Mouse (Mus musculus) midbrain, embryonic 13.5 days (tissue): ENCODE measurements around the gene Nmrk2. TPM values are rescaled to one million over a fixed set of nuclear protein-coding genes. Genes with fewer than 3 reads are reported as not detected.

Source experiments
- polyA plus RNA-seq: library from polyadenylated mRNA; unstranded; fragments of >200 nt; fragmentation: Nextera tagmentation; extraction: Ambion mirVana; gene quantifications from 2 replicates; pipeline ENCODE4 v1.2.1, GENCODE M21; 2015

Nmrk2 gene
- polyA plus RNA-seq, 1 experiment from 2014 or later, result 0.16 TPM

Other genes with a start within 250 kb of the Nmrk2 start
- gene Gng7, start 187.1 kb downstream of the Nmrk2 start, polyA plus RNA-seq, result 10.4 and 10.9 TPM in 2 replicates
- 30.9 and 34.3 TPM in 2 replicates for gene Diras1, start 176.4 kb downstream of the Nmrk2 start, polyA plus RNA-seq
- gene Slc39a3, start 164.6 kb downstream of the Nmrk2 start, polyA plus RNA-seq, result 43.5 and 45.7 TPM in 2 replicates
- 316 and 322 TPM in 2 replicates for gene Sgta, start 141.9 kb downstream of the Nmrk2 start, polyA plus RNA-seq
- 44.9 and 48.5 TPM in 2 replicates for gene Thop1, start 132.0 kb downstream of the Nmrk2 start, polyA plus RNA-seq
- gene Creb3l3, start 103.2 kb downstream of the Nmrk2 start, polyA plus RNA-seq, result 0.12 and 0.20 TPM in 2 replicates
- gene Map2k2, start 96.1 kb downstream of the Nmrk2 start, polyA plus RNA-seq, result 220 and 243 TPM in 2 replicates
- 13.2 and 15.2 TPM in 2 replicates for gene Zbtb7a, start 66.8 kb downstream of the Nmrk2 start, polyA plus RNA-seq
- gene Pias4, start 34.1 kb downstream of the Nmrk2 start, polyA plus RNA-seq, result 60.0 and 60.9 TPM in 2 replicates
- 565 and 579 TPM in 2 replicates for gene Eef2, start 25.4 kb downstream of the Nmrk2 start, polyA plus RNA-seq
- gene Dapk3, start 19.0 kb downstream of the Nmrk2 start, polyA plus RNA-seq, result 48.4 and 67.3 TPM in 2 replicates
- 0.12 and 0.15 TPM in 2 replicates for gene 4930442H23Rik, start 18.2 kb downstream of the Nmrk2 start, polyA plus RNA-seq
- gene Atcay, start 28.8 kb upstream of the Nmrk2 start, polyA plus RNA-seq, result 66.0 and 77.3 TPM in 2 replicates
- gene Zfr2, start 31.1 kb upstream of the Nmrk2 start, polyA plus RNA-seq, result 16.5 and 19.7 TPM in 2 replicates
- 7.2 and 8.8 TPM in 2 replicates for gene Matk, start 50.9 kb upstream of the Nmrk2 start, polyA plus RNA-seq
- 138 and 148 TPM in 2 replicates for gene Mrpl54, start 64.9 kb upstream of the Nmrk2 start, polyA plus RNA-seq
- 27.9 and 30.8 TPM in 2 replicates for gene Apba3, start 64.9 kb upstream of the Nmrk2 start, polyA plus RNA-seq
- 4.9 and 5.5 TPM in 2 replicates for gene Tjp3, start 89.5 kb upstream of the Nmrk2 start, polyA plus RNA-seq
- 92.8 and 99.6 TPM in 2 replicates for gene Pip5k1c, start 90.9 kb upstream of the Nmrk2 start, polyA plus RNA-seq
- 35.5 and 35.8 TPM in 2 replicates for gene Cactin, start 119.1 kb upstream of the Nmrk2 start, polyA plus RNA-seq
- gene Tbxa2r, start 126.7 kb upstream of the Nmrk2 start, polyA plus RNA-seq, result 4.7 and 4.9 TPM in 2 replicates
- gene Gipc3, start 141.2 kb upstream of the Nmrk2 start, polyA plus RNA-seq, result not detected in 2 replicates
- 46.5 and 49.8 TPM in 2 replicates for gene Hmg20b, start 148.4 kb upstream of the Nmrk2 start, polyA plus RNA-seq
- gene Mfsd12, start 155.4 kb upstream of the Nmrk2 start, polyA plus RNA-seq, result 8.8 and 10.1 TPM in 2 replicates
- gene 4930404N11Rik, start 163.8 kb upstream of the Nmrk2 start, polyA plus RNA-seq, result 0.44 and 0.70 TPM in 2 replicates
- gene Fzr1, start 176.5 kb upstream of the Nmrk2 start, polyA plus RNA-seq, result 127 and 133 TPM in 2 replicates
- 73.5 TPM in 2 replicates for gene Dohh, start 182.4 kb upstream of the Nmrk2 start, polyA plus RNA-seq
- gene Gm48551, start 182.4 kb upstream of the Nmrk2 start, polyA plus RNA-seq, result 6.9 and 7.2 TPM in 2 replicates
- 1.2 and 2.1 TPM in 2 replicates for gene Gm48552, start 187.0 kb upstream of the Nmrk2 start, polyA plus RNA-seq
- 1.4 and 1.9 TPM in 2 replicates for gene Smim24, start 191.0 kb upstream of the Nmrk2 start, polyA plus RNA-seq